Mouse (Mus musculus) heart, adult 8-10 months (tissue): ENCODE measurements around the gene Sap18b. TPM values are rescaled to one million over a fixed set of nuclear protein-coding genes. Genes with fewer than 3 reads are reported as not detected.
"Not testable (repeated sequence)": the region's sequence is repeated elsewhere in the genome, so short reads cannot be mapped to it uniquely, and the experiment has no call there.

Experiments
- DNase-seq: peaks from one replicate; pipeline ENCODE4 v3.0.0; 2022; ENCODE audit warnings: low spot score
- total RNA-seq, 4 experiments: library from RNA; stranded (reverse); gene quantifications; 2 replicates each; pipeline ENCODE4 v1.2.4; 2022

The Sap18b gene
- total RNA-seq, 4 experiments from 2014 or later: 63.8 to 106 (median 80.1) TPM

- no peak for DNase-seq
These were observed 3.0 kb upstream of the Sap18b start for GRCm38 (mm10) chr8:95822096-95822495.

DNA sequence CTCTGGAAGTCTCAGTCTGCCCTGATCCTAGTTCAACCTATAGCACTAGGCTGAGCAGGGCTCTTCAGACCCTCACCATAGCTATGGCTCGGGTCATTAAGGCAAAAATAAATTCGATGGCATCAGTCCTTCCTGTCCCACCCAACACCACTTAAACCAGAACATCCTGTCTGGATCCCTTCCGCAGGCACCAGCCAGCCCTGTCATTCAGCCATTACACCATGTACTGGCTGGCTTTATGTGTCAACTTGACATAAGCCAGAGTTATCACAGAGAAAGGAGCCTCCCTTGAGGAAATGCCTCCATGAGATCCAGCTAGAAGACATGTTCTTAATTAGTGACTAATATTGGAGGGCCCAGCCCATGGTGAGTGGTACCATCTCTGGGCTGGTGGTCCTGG is 2.4 kb upstream of the Sap18b start:
- DNase-seq: no peak

GRCm38 (mm10) chr8:95830144-95830543 is 5.0 kb downstream of the Sap18b start:
- DNase-seq: no peak

GRCm38 (mm10) chr8:95832603-95833434 is 7.7 kb downstream of the Sap18b start:
- peak; percentile 87 for DNase-seq

DNA sequence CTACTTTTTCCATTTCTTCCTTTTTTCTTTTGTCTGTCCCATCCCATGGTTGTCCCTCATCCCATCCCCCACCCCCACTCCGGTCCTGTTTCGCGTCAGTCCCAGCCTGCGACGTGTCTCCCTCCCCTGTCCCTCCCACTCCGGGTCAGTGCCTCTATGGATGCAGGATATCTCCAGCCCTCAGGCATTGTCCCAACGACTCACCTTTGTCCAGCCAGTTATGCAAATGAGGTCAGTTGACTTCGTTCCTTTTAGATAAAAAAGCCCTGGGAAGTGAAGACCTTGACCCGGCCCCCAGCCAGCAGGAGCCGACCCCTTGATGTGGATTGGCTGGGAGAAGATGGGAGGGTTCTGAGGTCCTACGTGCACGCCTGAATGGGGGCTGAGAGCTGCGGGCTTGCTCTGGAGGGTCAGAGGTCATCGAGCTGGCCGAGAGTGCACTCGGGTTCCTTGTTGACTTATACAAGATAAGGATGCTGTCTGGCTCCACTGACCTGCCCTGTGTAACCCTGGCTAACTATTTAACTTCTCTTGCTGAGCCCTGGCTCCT is 8.4 kb downstream of the Sap18b start:
- DNase-seq: no peak

- no peak for DNase-seq
These were observed 10.7 kb downstream of the Sap18b start for GRCm38 (mm10) chr8:95835891-95836290.

GRCm38 (mm10) chr8:95837266-95837665 is 12.1 kb downstream of the Sap18b start:
- DNase-seq: no peak

- DNase-seq: no peak
These were observed 14.1 kb downstream of the Sap18b start for GRCm38 (mm10) chr8:95839289-95839688.

DNA sequence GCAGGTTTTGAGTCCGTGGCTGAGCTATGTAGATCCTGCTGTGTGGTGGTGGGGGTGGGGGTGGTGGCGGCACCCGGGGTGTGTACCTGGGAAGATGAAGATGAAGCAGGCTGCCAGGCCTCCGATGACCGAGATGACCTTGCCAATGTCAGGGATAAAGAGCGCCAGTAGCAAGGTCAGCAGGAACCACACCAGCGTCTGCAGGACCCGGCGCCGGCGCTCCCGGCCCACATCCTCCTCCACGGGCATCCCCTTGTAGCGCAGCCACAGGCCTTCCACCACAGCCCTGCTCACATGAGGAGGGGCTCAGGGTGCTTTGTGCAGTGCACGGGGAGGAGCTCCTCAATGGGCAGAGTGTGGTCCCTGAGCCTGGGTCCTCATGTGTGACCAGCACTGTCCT is 16.3 kb downstream of the Sap18b start:
- no peak for DNase-seq

GRCm38 (mm10) chr8:95843968-95844367 is 18.8 kb downstream of the Sap18b start:
- no peak for DNase-seq

GRCm38 (mm10) chr8:95845026-95845425 is 19.9 kb downstream of the Sap18b start:
- DNase-seq: no peak

- no peak for DNase-seq
These were observed 23.0 kb downstream of the Sap18b start for GRCm38 (mm10) chr8:95848061-95848551.

- DNase-seq: no peak
These were observed 23.8 kb downstream of the Sap18b start for GRCm38 (mm10) chr8:95848734-95849464.

DNA sequence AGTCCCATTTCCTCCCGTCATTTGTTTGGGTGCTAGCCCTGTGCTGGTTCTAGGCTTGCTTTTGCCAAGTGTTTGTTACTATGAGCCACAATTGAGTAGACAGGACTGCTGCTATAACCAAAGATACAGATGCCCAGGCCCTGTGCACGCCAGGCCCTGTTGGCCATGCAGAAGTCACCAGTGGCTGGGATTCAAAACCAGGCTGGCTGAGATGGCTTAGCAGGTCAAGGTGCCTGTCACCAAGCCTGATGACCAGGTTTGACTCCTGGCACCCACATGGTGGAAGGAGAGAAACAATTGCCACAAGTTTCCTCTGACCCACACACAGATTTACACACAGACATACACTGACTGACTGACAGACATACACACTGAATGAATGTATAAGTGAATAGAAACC is 25.2 kb downstream of the Sap18b start:
- no peak for DNase-seq

- DNase-seq: peak; percentile 48
These were observed 27.1 kb downstream of the Sap18b start for GRCm38 (mm10) chr8:95852290-95852689.

DNA sequence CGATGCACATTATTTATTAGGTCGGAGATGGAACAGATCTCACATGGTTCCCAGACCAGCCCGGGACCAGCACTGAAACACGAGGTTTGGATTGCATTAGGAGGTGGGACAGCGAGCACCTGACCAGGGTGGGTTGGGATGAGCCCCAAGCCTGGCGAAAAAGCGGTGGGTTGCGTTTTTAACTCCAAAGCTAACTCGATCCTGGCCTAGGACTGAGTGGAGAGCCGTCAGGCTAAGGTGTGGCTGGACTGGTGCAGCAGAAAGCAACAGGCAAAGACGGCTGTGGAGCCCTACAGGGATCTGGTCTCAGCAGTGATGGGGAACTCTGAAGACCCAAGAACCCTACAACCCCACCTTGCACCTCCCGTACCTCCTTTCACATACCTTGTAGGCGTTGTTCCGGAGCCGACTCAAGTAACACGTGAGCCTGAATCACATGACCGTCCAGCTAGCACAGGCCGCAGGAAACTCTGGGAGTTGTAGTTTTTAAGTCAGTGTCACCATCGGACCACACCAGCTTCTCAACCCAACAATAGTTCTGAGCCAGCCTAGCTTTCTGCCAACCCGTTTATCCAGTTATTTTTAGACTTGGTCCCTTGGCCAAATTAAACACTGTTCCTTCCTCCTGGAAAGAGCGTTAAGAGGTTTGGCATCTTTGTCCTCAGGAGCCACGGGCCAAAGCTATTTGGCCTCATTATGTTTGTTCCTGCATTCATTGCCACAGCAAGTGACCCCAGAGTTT is 28.1 kb downstream of the Sap18b start, which contains the start of gene Slc38a7:
TSS of gene Slc38a7 (minus strand) at position 438 of the 742 bp plus-strand sequence.
- DNase-seq: peak; percentile 87

DNA sequence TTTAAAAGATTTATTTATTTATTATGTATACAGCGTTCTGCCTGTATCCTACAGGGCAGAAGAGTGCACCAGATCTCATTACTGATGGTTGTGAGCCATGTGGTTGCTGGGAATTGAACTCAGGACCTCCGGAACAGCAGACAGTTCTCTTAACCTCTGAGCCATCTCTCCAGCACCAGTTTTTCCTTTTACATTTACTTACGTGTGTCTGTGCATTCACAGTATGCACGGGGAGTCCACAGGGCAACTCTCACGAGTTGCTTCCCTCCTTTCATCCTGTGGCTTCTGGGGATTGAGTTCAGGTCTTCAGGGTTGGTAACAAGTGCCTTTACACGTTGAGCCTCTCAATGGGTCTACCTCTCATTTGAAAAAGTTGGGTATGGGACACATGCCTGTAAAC is 29.0 kb downstream of the Sap18b start:
- no peak for DNase-seq

DNA sequence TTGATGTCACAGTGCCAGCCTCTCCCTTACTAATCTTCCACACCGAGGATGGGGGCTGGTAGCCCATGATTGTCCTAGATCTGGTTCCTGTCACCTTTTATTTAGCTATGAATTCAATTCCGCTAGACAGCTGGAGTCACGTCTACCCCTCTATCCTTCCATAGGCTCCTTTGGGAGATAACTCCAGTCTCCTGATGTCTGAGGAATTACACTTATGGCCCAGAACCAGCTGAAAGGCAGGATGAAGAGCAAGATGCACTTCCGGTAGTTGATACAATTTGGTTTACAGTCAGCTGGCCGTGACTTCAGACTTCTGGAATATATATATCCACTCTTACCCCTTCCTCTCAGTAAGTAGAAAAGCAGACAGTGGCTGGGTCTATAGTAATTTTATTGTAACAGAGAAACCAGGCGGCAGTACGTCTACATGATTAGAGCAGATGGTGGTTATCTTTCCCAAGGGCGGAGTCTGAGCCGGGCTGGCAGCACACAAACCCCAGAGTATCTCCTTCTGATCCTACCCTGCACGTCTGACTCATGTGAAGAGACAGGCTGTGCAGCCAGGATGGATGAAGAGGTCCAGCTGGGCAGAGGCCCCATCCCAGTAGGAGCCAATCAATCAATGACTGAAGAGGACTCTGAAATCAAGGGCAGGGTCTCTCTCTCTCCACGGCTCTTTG is 38.8 kb downstream of the Sap18b start:
- DNase-seq: not testable (repeated sequence)

GRCm38 (mm10) chr8:95864851-95865250 is 39.7 kb downstream of the Sap18b start:
- not testable (repeated sequence) for DNase-seq

- DNase-seq: no peak
These were observed 46.5 kb downstream of the Sap18b start for GRCm38 (mm10) chr8:95871690-95872089.

DNA sequence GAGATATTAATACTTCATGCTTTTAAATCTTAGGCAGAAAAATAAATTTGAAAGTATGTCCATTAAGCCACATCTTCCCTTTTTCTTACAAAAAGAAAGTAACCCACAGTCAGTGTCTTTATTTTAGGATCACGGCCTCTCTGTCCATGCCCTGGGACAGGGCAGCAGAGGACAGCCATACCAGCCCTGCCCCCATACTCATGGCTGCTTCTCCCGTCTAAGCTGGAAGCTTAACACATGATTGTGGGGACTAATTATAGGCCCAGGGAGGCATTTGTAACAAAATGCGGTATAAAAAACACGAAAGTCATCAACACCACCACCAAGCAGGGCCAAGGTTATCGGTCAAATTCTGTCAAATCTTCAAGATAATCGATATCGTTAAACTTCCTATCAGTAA is 50.1 kb downstream of the Sap18b start:
- peak; percentile 37 for DNase-seq
